Comparison of ENCODE assay signal across 7 mouse cellular contexts in genomic region chr15:7809841-7810391, GRCm38 (mm10). TPM values are rescaled to one million over a fixed set of nuclear protein-coding genes. Genes with fewer than 3 reads are reported as not detected.
DNase-seq lines count a peak whose midpoint lies in the region; ATAC-seq and TF ChIP-seq lines count a peak whose summit lies in the region.

No protein-coding gene starts in this region.

- no peaks in the 10 kb centered on the region for H3K9me3 ChIP-seq in embryonic facial prominence, embryonic 10.5 days
- H3K9me3 ChIP-seq in hindbrain, postnatal 0 days (ENCODE audit: low read length) = no peaks in the 10 kb centered on the region
- no peaks in the 10 kb centered on the region for H3K9me3 ChIP-seq in midbrain, embryonic 14.5 days (ENCODE audit: control insufficient read depth, low read length)

- H3K9ac ChIP-seq in hindbrain, postnatal 0 days (replicated peaks; ENCODE audit: low read length) = peak overlapping the region; percentile 51
- H3K9ac ChIP-seq in midbrain, embryonic 14.5 days (replicated peaks; ENCODE audit: low read length) = peak overlapping the region; percentile 54

- H3K27ac ChIP-seq in embryonic facial prominence, embryonic 10.5 days (replicated peaks) = peak overlapping the region; percentile 77
- H3K27ac ChIP-seq in hindbrain, postnatal 0 days = no peak overlapping the region
- no peak overlapping the region for H3K27ac ChIP-seq in midbrain, embryonic 14.5 days (replicated peaks; ENCODE audit: low read depth, low read length)

- H3K27me3 ChIP-seq in embryonic facial prominence, embryonic 10.5 days (replicated peaks; ENCODE audit: low read depth, poor library complexity, severe bottlenecking) = peaks cover 100% of the 10 kb centered on the region
- H3K27me3 ChIP-seq in hindbrain, postnatal 0 days (ENCODE audit: insufficient read depth, low read length) = peaks cover 46% of the 10 kb centered on the region
- H3K27me3 ChIP-seq in midbrain, embryonic 14.5 days (ENCODE audit: control insufficient read depth, insufficient read depth, low read length) = peaks cover 83% of the 10 kb centered on the region

- H3K4me3 ChIP-seq in lung, adult 2 months (replicated peaks; ENCODE audit: extremely low read depth, low read depth, low read length) = peak overlapping the region; percentile 62
- H3K4me3 ChIP-seq in embryonic facial prominence, embryonic 10.5 days = peak overlapping the region; percentile 69
- H3K4me3 ChIP-seq in hindbrain, postnatal 0 days (ENCODE audit: low read length) = peak overlapping the region; percentile 57
- peak overlapping the region; percentile 53 for H3K4me3 ChIP-seq in midbrain, embryonic 14.5 days (replicated peaks; ENCODE audit: low read depth, low read length)

- TF ChIP-seq POLR2A in lung, adult 2 months (IDR thresholded peaks at IDR 0.05; ENCODE audit: borderline replicate concordance, extremely low read depth, low read depth, low read length) = peak; percentile 78; the same call in 1 of the 2 replicates

- H3K36me3 ChIP-seq in embryonic facial prominence, embryonic 10.5 days (replicated peaks) = no peaks in the 10 kb centered on the region
- no peaks in the 10 kb centered on the region for H3K36me3 ChIP-seq in hindbrain, postnatal 0 days (ENCODE audit: insufficient read depth, low read length)
- H3K36me3 ChIP-seq in midbrain, embryonic 14.5 days (ENCODE audit: control insufficient read depth, insufficient read depth, low read length) = no peaks in the 10 kb centered on the region

- TF ChIP-seq CTCF in lung, adult 2 months (IDR thresholded peaks at IDR 0.05; ENCODE audit: insufficient read depth, low read length) = no peak
- no peak for TF ChIP-seq CTCF in hindbrain, postnatal 0 days (IDR thresholded peaks at IDR 0.05; ENCODE audit: low read depth)

- ATAC-seq in hindbrain, postnatal 0 days = no peak
- ATAC-seq in midbrain, embryonic 14.5 days (ENCODE audit: low FRiP score, low TSS enrichment) = 0 out of 2 replicates have a peak, but pooled peaks have one; percentile 0
- no peak for ATAC-seq in monocyte, adult 5-6 weeks (replicated peaks; ENCODE audit: insufficient number of reproducible peaks, low FRiP score, low TSS enrichment, poor library complexity, severe bottlenecking)

- peaks cover 3% of the 10 kb centered on the region; the same call in 1 of the 2 replicates for H3K4me1 ChIP-seq in lung, adult 2 months (ENCODE audit: control insufficient read depth, insufficient read depth, low read length)
- peaks cover 49% of the 10 kb centered on the region for H3K4me1 ChIP-seq in embryonic facial prominence, embryonic 10.5 days
- 0 out of 2 replicates have a peak, but pooled peaks cover under 1% of the 10 kb centered on the region for H3K4me1 ChIP-seq in hindbrain, postnatal 0 days (ENCODE audit: insufficient read depth, low read length)
- H3K4me1 ChIP-seq in midbrain, embryonic 14.5 days (ENCODE audit: control insufficient read depth, insufficient read depth, low read length) = peaks cover 19% of the 10 kb centered on the region

- peak overlapping the region; percentile 97 for H3K4me2 ChIP-seq in hindbrain, postnatal 0 days (ENCODE audit: low read depth, low read length)
- peak overlapping the region; percentile 99 for H3K4me2 ChIP-seq in midbrain, embryonic 14.5 days (ENCODE audit: low read length)

- WGBS in lung, adult 2 months = 1% methylated on average over 32 of the region's 32 CpGs
- under 1% methylated on average over 32 of the region's 32 CpGs for WGBS in embryonic facial prominence, embryonic 10.5 days
- under 1% methylated on average over 32 of the region's 32 CpGs for WGBS in hindbrain, postnatal 0 days
- WGBS in midbrain, embryonic 14.5 days = 1% methylated on average over 32 of the region's 32 CpGs

- peak; percentile 23 for DNase-seq in lung, adult 2 months
- no peak for DNase-seq in lung, postnatal 25 days (ENCODE audit: low spot score)
- DNase-seq in embryonic facial prominence, embryonic 10.5 days (ENCODE audit: low spot score) = peak; percentile 66
- DNase-seq in hindbrain, postnatal 0 days (ENCODE audit: low spot score) = peak; percentile 45
- DNase-seq in midbrain, embryonic 14.5 days = peak; percentile 67
- DNase-seq in cerebellum, adult 9-11 months = no peak

RNA-seq across cellular contexts. Expression of gene Gdnf, which starts 0.7 kb away (rescaled TPM):
- polyA plus RNA-seq in lung, adult 2 months (2012; rRNA removed) = 3.3 and 3.4 TPM in 2 replicates
- polyA plus RNA-seq in embryonic facial prominence, embryonic 10.5 days (2016; fragmentation: Nextera tagmentation; extraction: Ambion mirVana) = 0.58 and 0.92 TPM in 2 replicates
- total RNA-seq in hindbrain, postnatal 0 days (2014; rRNA removed) = 0.36 and 0.47 TPM in 2 replicates
- 0.13 and 0.18 TPM in 2 replicates for polyA plus RNA-seq in hindbrain, postnatal 0 days (2015; fragmentation: Nextera tagmentation; extraction: Ambion mirVana)
- 0.11 and 0.14 TPM in 2 replicates for polyA plus RNA-seq in midbrain, embryonic 14.5 days (2014; fragmentation: Nextera tagmentation; extraction: Ambion mirVana)
- total RNA-seq in monocyte, adult 5-6 weeks (2017) = 0.32 to 0.78 TPM (median 0.57 TPM) in 3 replicates

Comparison
In these comparisons a context has a peak if more than half of its experiments do, and no peak if none do; other contexts are left out.
1. DNase-seq: peak in lung, adult 2 months (single experiment), embryonic facial prominence, embryonic 10.5 days (single experiment), hindbrain, postnatal 0 days (single experiment) and midbrain, embryonic 14.5 days (single experiment); none in lung, postnatal 25 days (single experiment) and cerebellum, adult 9-11 months (single experiment).
2. Peak in every context shown above with its lines, with median percentiles within 50 percentile points of each other: H3K4me3 ChIP-seq.